Mouse (Mus musculus) embryonic fibroblast, embryonic 13.5 days (primary cell): Measurements from ENCODE around the gene Capn5. TPM values are rescaled to one million over a fixed set of nuclear protein-coding genes. Genes with fewer than 3 reads are reported as not detected.

ENCODE experiments used
- H3K27ac ChIP-seq: 2 replicates; pipeline ENCODE4 v1.5.1; 2012; ENCODE audit warnings: low read length, control low read depth, inconsistent platforms; ENCODE audit not compliant: insufficient read depth
- H3K4me1 ChIP-seq: 2 replicates; pipeline ENCODE4 v1.6.1; 2011; ENCODE audit warnings: low read length; ENCODE audit not compliant: control insufficient read depth, insufficient read depth
- H3K4me3 ChIP-seq: 2 replicates; pipeline ENCODE4 v1.5.1; 2011; ENCODE audit warnings: mild to moderate bottlenecking, control low read depth, low read length; ENCODE audit not compliant: insufficient read depth
- CTCF ChIP-seq: IDR thresholded peaks from 2 replicates; pipeline ENCODE4 v1.5.1; 2011; ENCODE audit warnings: mild to moderate bottlenecking, control low read depth, low read length, moderate library complexity, borderline replicate concordance; ENCODE audit not compliant: insufficient read depth
- POLR2A ChIP-seq: IDR thresholded peaks from 2 replicates; pipeline ENCODE4 v1.6.1; 2011; ENCODE audit warnings: low read depth, mild to moderate bottlenecking, control low read depth, low read length, moderate library complexity
- polyA plus RNA-seq: library from polyadenylated mRNA; stranded (reverse); fragments of >200 nt; gene quantifications from 2 replicates; pipeline ENCODE4 v1.2.4, GENCODE M21; 2011; ENCODE audit warnings: low read depth; ENCODE audit not compliant: missing spikeins, insufficient read length

The Capn5 gene
- polyA plus RNA-seq, result 8.1 and 8.9 TPM in 2 replicates

DNA sequence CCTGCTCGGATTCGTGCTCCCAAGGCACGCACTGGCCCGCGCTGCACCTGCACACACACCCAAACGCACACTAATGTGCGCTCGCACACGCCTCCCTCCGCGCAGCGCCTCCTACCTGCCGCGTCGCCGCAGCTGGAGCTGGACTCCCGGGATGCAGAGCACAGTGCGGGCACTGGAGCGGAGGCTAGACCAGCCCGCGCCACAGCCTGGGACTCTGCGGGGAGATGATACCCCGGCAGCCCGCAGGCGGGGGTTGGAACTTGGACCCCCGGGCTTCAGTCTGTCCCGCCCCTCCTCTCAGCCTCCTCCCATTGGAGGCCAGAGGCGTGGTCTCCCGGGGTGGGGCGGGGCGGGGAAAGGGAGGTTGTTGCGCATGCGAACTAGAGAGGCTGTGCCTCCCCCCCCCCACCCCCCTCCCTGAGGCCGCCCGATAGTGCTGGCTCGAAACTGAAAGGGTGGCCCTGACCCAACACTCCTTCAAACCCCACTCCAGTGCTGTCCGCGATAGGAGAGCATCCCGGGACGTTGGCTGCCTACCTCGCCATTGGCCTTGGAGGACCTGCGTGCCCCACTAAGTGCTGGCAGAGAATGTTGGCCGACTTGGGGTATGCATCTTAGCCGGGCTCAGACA, at the start of gene Capn5:
TSS of gene Capn5 (minus strand) at position 346 of the 631 bp plus-strand sequence.
- Histone ChIP-seq H3K4me3 (peak within 1 kb of the TSS; percentile 59), H3K4me1 (no peaks in the 10 kb centered on the region), H3K27ac (peak within 1 kb of the TSS; percentile 48)
- TF ChIP-seq CTCF (peak; percentile 71; the same call in 1 of the 2 replicates), POLR2A (peak; percentile 81)

DNA sequence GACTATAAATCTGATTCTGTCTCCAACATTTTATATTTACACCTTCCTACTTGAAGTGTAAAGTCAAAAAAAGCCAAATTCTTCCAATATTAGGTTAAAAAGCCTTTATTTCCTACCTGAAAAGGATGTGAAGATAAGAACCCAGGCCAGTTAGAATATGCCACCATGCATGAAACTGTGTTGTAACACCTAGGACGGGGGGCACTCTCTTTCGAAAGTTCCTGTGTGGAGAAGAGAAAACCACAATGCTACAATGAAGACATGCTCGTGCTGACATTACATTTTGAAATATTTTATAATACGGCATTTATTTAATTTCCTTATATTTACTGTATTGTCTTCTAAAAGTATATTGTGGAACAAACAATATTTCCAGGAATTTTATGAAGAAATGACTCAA, 45.7 kb upstream of the Capn5 start:
- Histone ChIP-seq H3K4me1 (no peaks in the 10 kb centered on the region), H3K4me3 (no peak overlapping the region), H3K27ac (no peak overlapping the region)
- TF ChIP-seq POLR2A (no peak), CTCF (no peak)

- Histone ChIP-seq H3K27ac (no peak overlapping the region), H3K4me1 (no peaks in the 10 kb centered on the region)
- TF ChIP-seq POLR2A, result no peak
- no peak for TF ChIP-seq CTCF
Measured at GRCm38 (mm10) chr7:98216713-98217112, 38.6 kb upstream of the Capn5 start.

GRCm38 (mm10) chr7:98202946-98203345, 24.9 kb upstream of the Capn5 start:
- TF ChIP-seq POLR2A (no peak), CTCF (no peak)
- Histone ChIP-seq H3K4me3 (no peak overlapping the region), H3K27ac (no peak overlapping the region)

More at GRCm38 (mm10) chr7:98216713-98217112, 38.6 kb upstream of the Capn5 start:
- H3K4me3 ChIP-seq, result no peak overlapping the region

DNA sequence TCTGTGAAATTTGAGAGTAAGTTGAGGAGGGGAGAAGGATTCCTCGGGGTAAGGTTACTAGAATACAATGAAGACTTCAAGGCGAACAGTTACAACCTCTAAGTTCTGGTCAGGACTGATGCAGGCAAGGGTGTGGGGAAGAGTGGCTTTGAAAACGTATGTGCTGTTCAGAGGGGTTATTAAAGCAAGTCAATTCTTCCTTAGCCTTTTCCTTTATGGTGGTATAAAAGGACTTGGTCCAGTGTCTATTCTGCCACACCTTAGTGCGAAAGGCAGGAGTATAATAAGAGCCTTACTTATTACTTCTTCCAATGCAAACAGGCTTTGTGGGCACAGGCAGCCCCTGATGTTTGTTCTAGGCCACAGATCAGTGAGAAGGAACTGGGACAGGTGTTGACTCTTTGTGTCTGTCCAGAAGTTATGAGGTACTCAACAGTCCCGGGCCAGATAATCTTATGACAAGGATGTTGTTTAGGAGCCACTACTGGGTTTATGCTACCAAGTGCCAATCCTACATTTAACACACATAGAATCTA, 23.5 kb upstream of the Capn5 start:
- no peak overlapping the region for H3K27ac ChIP-seq
- TF ChIP-seq POLR2A, result no peak
- no peak for TF ChIP-seq CTCF
- no peak overlapping the region for H3K4me3 ChIP-seq
- no peaks in the 10 kb centered on the region for H3K4me1 ChIP-seq

More at GRCm38 (mm10) chr7:98202946-98203345, 24.9 kb upstream of the Capn5 start:
- H3K4me1 ChIP-seq, result no peaks in the 10 kb centered on the region

- Histone ChIP-seq H3K4me3 (no peak overlapping the region), H3K27ac (no peak overlapping the region), H3K4me1 (no peaks in the 10 kb centered on the region)
- no peak for TF ChIP-seq CTCF
- no peak for TF ChIP-seq POLR2A
Measured at GRCm38 (mm10) chr7:98200396-98200795, 22.3 kb upstream of the Capn5 start.

- no peak for TF ChIP-seq POLR2A
- no peak for TF ChIP-seq CTCF
- no peak within 1 kb of the TSS for H3K27ac ChIP-seq
- no peaks in the 10 kb centered on the region for H3K4me1 ChIP-seq
- no peak within 1 kb of the TSS for H3K4me3 ChIP-seq
Measured at GRCm38 (mm10) chr7:98199381-98199780, 21.3 kb upstream of the Capn5 start, which contains the start of gene B3gnt6. Gene B3gnt6, minus strand, starts transcription at chr7:98199481.

DNA sequence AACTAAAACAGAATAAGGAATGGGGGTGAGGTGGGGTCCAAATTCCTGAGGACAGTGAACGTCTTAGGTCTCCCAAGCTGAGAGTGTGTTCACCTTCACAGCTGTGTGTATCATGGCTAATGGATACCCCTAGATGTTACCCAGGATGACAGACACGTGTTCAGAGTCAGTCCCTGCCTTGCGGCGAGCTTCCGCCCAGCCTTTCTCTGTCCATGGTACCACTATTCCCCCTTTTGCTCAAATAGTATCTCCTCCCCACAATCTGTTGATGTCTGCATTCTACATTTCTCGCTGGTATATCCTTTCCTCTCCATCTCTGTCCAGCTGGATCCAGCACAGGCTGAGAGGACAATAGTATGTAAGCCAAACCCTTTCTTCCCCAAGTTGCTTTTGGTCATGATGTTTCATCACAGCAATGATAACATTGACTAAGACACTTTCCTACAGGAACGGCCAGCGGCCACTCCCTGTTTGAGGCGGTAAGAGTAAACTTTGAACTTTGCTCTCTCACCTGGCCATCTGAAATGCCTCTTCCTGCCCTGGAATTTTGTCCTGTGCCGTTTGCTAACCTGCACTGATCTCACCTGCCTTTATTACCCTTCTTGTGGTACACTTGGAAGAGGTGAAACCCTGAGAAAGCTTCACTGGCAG, 17.2 kb upstream of the Capn5 start:
- Histone ChIP-seq H3K4me3 (no peak overlapping the region), H3K27ac (no peak overlapping the region), H3K4me1 (peaks cover 5% of the 10 kb centered on the region; the same call in 1 of the 2 replicates)
- TF ChIP-seq CTCF, result no peak
- TF ChIP-seq POLR2A, result no peak

DNA sequence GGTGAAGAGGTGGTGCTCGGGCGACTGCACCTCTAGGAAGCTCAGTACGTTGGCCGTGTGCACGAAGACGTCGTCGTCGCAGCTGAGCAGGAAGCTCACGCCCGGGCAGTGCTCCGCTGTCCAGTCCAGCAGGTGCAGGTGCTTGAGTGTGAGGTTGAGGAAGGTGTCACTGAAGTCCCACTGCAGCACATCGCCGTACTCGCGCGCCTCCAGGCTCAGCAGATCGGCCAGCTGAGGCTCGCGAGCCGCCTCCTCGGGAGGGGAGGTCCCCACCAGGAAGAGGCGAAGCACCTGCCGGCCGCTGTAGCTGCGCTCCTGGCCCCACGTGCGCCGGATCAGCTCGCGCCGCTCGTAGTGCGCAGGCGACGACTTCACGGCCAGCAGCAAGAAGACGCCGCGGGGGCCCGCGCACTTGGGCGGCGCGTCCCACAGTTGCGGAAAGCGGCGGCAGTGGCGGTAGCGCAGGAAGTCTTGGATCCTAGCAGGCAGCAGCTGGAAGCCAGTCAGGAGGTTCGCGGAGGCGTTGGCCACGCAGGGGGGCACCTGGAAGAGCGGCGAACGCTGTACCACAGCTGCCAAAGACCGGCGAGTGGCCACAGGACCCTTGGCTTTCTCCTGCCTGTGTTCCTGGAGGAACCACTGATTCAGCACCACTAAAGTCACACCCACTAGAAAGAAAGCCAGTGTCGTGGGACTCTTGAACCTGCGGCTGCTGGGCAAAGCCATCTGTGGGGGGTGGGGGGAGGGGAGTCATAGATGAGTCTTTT, 16.1 kb upstream of the Capn5 start:
- peak overlapping the region; percentile 16; the same call in 1 of the 2 replicates for H3K4me3 ChIP-seq
- TF ChIP-seq CTCF, result no peak
- no peak for TF ChIP-seq POLR2A

More for the DNA sequence above, 16.1 kb upstream of the Capn5 start:
- peaks cover 5% of the 10 kb centered on the region; the same call in 1 of the 2 replicates for H3K4me1 ChIP-seq
- H3K27ac ChIP-seq, result no peak overlapping the region
